Mouse (Mus musculus): ENCODE results near the gene Add3. TPM values are rescaled to one million over a fixed set of nuclear protein-coding genes. Genes with fewer than 3 reads are reported as not detected.

Add3 gene
- total and polyA plus RNA-seq, 3 experiments: 14.0 to 52.9 TPM; not detected in 1

- TF ChIP-seq MEF2A (IDR thresholded peaks at IDR 0.05; ENCODE audit: extremely low read depth, insufficient replicate concordance, low read depth, low read length, poor library complexity, severe bottlenecking) (no peak), MYB (IDR thresholded peaks at IDR 0.05; ENCODE audit: low read depth, low read length) (no peak), ETS1 (IDR thresholded peaks at IDR 0.05; ENCODE audit: low read depth, low read length) (no peak)
These were observed 135.0 kb downstream of the Add3 start (continued) for GRCm38 (mm10) chr19:53275204-53275603.

DNA sequence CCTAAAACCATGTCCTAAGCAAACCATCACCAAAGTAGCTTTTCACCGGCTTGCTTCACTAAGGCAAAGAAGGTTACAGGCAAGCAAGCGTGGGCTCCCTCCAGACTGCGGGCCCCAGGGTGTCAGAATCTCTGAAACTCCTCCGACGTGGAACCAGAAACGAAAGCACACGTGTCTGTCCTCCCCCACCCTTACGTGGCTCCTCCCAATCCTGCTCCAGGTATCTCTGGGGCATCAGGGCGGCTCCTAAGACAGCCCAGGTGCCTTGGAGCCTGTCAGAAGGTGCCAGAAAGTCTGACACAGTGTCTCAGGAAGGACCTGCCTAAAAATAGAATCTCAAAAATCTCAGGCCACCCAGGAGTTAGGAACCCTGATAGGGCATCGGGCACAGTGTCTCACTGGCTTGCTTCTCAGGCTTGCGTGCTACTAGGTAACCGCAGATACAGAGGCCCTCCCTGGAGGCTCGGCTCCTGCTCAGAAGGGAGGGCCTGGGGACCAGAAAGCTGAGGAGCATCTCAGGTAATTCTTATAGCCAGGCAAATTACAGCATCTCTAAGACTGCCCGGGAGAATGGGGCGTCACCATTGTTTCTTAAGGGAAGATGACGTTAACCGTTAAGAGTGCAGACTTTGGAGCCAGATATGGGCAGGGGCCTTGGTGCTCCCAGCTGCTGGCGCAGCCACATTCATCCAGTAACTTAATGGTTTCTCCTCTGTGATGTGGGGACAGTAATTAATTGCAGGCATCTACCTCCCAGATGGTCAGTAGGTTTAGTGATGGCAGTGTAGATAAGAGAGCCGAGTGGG is 136.9 kb downstream of the Add3 start:
- H3K36me3 ChIP-seq (ENCODE audit: control insufficient read depth in 1 of 2, insufficient read depth in 2 of 2, low read length in 2 of 2): peaks cover 0 to 5% of the 10 kb centered on the region in 2 experiments; a peak in 1 of 4 replicates
- peaks cover 0 to 13% of the 10 kb centered on the region in 2 experiments; a peak in 3 of 4 replicates for H3K4me1 ChIP-seq (ENCODE audit: control insufficient read depth in 1 of 2, insufficient read depth in 2 of 2, low read length in 2 of 2)
- H3K79me2 ChIP-seq (ENCODE audit: control insufficient read depth, insufficient read depth, low read length, poor library complexity): no peaks in the 10 kb centered on the region
- H3K9me3 ChIP-seq (replicated peaks; ENCODE audit: insufficient read depth, low read length): no peaks in the 10 kb centered on the region
- TF ChIP-seq ELF1 (IDR thresholded peaks at IDR 0.05; ENCODE audit: low read depth, low read length): no peak
- TF ChIP-seq USF1 (IDR thresholded peaks at IDR 0.05; ENCODE audit: low read depth, low read length): no peak
- no peak for TF ChIP-seq POLR2AphosphoS5 (IDR thresholded peaks at IDR 0.05; ENCODE audit: borderline replicate concordance, low read depth, low read length)
- no peak for TF ChIP-seq SIN3A (IDR thresholded peaks at IDR 0.05; ENCODE audit: low read length)
- TF ChIP-seq RCOR1 (IDR thresholded peaks at IDR 0.05; ENCODE audit: low read depth, low read length): no peak
- TF ChIP-seq MAZ (IDR thresholded peaks at IDR 0.05; ENCODE audit: low read depth, low read length): no peak
- no peak for TF ChIP-seq POLR2A (IDR thresholded peaks at IDR 0.05; ENCODE audit: control insufficient read depth in 1 of 2, insufficient read depth in 1 of 2, low read depth in 1 of 2, low read length in 2 of 2, poor library complexity in 1 of 2)
- TF ChIP-seq GATA1 (IDR thresholded peaks at IDR 0.05; ENCODE audit: low read depth, low read length): no peak
- TF ChIP-seq SMC3 (IDR thresholded peaks at IDR 0.05; ENCODE audit: low read depth, low read length): no peak
- TF ChIP-seq MAFK (IDR thresholded peaks at IDR 0.05; ENCODE audit: borderline replicate concordance, low read depth, low read length): no peak
- no peak for TF ChIP-seq RAD21 (IDR thresholded peaks at IDR 0.05; ENCODE audit: low read depth, low read length)
- no peak for TF ChIP-seq ETS1 (IDR thresholded peaks at IDR 0.05; ENCODE audit: low read depth, low read length)
- TF ChIP-seq CHD2 (IDR thresholded peaks at IDR 0.05; ENCODE audit: low read length): no peak
- no peak for TF ChIP-seq POLR2AphosphoS2 (IDR thresholded peaks at IDR 0.05; ENCODE audit: low read length)
- no peak for TF ChIP-seq ZKSCAN1 (IDR thresholded peaks at IDR 0.05; ENCODE audit: low read depth, low read length)
- H3K4me3 ChIP-seq (ENCODE audit: control insufficient read depth in 1 of 2, insufficient read depth in 1 of 2, low read depth in 2 of 2, low read length in 2 of 2): no peak overlapping the region
- H3K27ac ChIP-seq (ENCODE audit: control insufficient read depth, low read depth, low read length): no peak overlapping the region
- DNase-seq (ENCODE audit: low read depth, low spot score): no peak
- no peaks in the 10 kb centered on the region for H3K27me3 ChIP-seq (ENCODE audit: control insufficient read depth in 1 of 2, insufficient read depth in 2 of 2, low read length in 2 of 2)
- H3K9ac ChIP-seq (ENCODE audit: control insufficient read depth, low read depth, low read length, poor library complexity, severe bottlenecking): no peak overlapping the region
